Mouse (Mus musculus) CD4-positive helper T cell, adult 2 months (primary cell): ENCODE results near the gene Clec4f.
"Not testable (repeated sequence)": the region's sequence is repeated elsewhere in the genome, so short reads cannot be mapped to it uniquely, and the experiment has no call there.

Experiments used
- DNase-seq: peaks from one replicate; pipeline ENCODE4 v3.0.0-alpha.2; 2012; ENCODE audit warnings: low read depth, missing footprints, low spot score

Gene Clec4f

GRCm38 (mm10) chr6:83634106-83634505 lies 21.9 kb downstream of the Clec4f start:
- DNase-seq, result not testable (repeated sequence)

- no peak for DNase-seq
Measured at GRCm38 (mm10) chr6:83631815-83632214, 24.2 kb downstream of the Clec4f start.

GRCm38 (mm10) chr6:83626781-83627180 lies 29.2 kb downstream of the Clec4f start:
- DNase-seq, result no peak

- DNase-seq, result no peak
Measured at GRCm38 (mm10) chr6:83619955-83620354, 36.0 kb downstream of the Clec4f start.

- DNase-seq, result no peak
Measured at GRCm38 (mm10) chr6:83617581-83618335, 38.2 kb downstream of the Clec4f start.

GRCm38 (mm10) chr6:83616512-83616911 lies 39.5 kb downstream of the Clec4f start:
- no peak for DNase-seq

GRCm38 (mm10) chr6:83614469-83614868 lies 41.5 kb downstream of the Clec4f start:
- DNase-seq, result no peak

GRCm38 (mm10) chr6:83612976-83613375 lies 43.0 kb downstream of the Clec4f start:
- no peak for DNase-seq

- no peak for DNase-seq
Measured at GRCm38 (mm10) chr6:83599636-83600174, 56.3 kb downstream of the Clec4f start.

GRCm38 (mm10) chr6:83599060-83599550 lies 56.9 kb downstream of the Clec4f start:
- no peak for DNase-seq

GRCm38 (mm10) chr6:83598646-83599045 lies 57.3 kb downstream of the Clec4f start:
- peak; percentile 42 for DNase-seq

- DNase-seq, result no peak
Measured at GRCm38 (mm10) chr6:83597988-83598387, 58.0 kb downstream of the Clec4f start.

GRCm38 (mm10) chr6:83595035-83595434 lies 61.0 kb downstream of the Clec4f start:
- no peak for DNase-seq
